Mouse (Mus musculus) C2C12 (cell line): Measurements from ENCODE around the gene Btg3.

Experiments used
- CEBPB ChIP-seq: IDR thresholded peaks from one replicate; pipeline ENCODE4 v1.6.1; 2011; ENCODE audit warnings: low read depth, mild to moderate bottlenecking, control low read depth, moderate library complexity
- CTCF ChIP-seq: IDR thresholded peaks from one replicate; pipeline ENCODE4 v1.5.1; 2011; ENCODE audit not compliant: control insufficient read depth, insufficient read depth, insufficient read length
- FOSL1 ChIP-seq: IDR thresholded peaks from one replicate; pipeline ENCODE4 v1.8.0; 2011; ENCODE audit warnings: mild to moderate bottlenecking, low read length; ENCODE audit not compliant: poor library complexity, insufficient read depth, severe bottlenecking
- MAX ChIP-seq: IDR thresholded peaks from one replicate; pipeline ENCODE4 v1.6.1; 2011; ENCODE audit warnings: mild to moderate bottlenecking, control low read depth
- MYOD1 ChIP-seq: IDR thresholded peaks from one replicate; pipeline ENCODE4 v1.6.1; 2011; ENCODE audit warnings: low read depth; ENCODE audit not compliant: control insufficient read depth, insufficient read length

DNA sequence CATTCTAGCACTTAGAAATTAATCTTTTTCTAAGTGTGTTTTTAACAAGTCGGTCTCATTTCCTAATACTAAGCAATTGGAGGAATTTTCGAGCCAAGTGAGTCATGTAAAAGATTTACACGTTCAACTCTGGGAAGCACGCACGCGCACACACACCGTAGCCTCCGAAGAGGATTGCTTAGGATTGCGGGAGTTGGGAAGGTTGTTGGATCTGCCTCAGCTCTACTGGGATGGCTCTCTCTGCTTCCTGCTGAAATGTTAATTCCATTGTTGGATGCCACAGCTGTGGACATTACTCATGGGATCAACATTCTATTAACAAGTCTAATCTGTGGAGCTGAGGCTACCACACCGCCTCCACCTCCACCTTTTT, 74.3 kb downstream of the Btg3 start:
- TF ChIP-seq CTCF (no peak), FOSL1 (no peak), MYOD1 (no peak), MAX (no peak), CEBPB (no peak)
